Mouse (Mus musculus): Measurements from ENCODE around the gene Tom1l2. TPM values are rescaled to one million over a fixed set of nuclear protein-coding genes. Genes with fewer than 3 reads are reported as not detected.
A peak's percentile ranks its signal among the peaks of the same experiment; 100 is the strongest.

The Tom1l2 gene
- total RNA-seq, 2 experiments from 2014 or later: 200 to 203 TPM

DNA sequence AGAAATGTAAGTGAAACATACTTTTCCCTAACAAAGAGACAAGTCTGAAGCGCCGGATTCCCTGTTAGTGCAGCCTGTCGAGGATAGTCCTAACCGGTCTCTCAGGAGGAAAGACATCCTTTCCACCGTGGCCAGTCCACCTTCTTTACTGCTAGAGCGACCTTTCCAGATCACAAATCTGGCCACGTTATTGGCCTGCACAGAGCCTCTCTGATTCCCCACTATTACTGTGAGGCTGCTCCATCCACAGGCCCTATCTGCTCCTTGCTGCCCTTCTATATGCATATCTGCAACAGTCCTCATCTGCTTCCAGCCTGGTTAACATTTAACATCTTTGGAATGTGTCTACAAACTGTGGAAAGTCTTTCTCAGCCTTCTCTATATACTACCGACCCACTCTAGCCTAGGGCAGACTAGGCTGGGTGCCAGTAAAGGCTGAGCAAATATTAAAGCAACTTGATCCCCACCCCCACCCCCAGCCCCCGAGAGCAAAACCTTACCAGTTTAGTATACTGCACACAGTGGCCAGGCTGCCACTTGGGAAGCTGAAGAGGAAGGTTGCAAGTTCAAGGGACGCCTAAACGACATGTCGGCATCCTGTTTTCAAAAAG, 44.1 kb downstream of the Tom1l2 start:
- DNase-seq (ENCODE audit: low spot score in 2 of 2): no peak
- intact Hi-C loops (cut with DNase I): loop anchor here (5.0 kb wide), 1 partner anchor 104 kb away; no protein-coding TSS in a partner anchor

DNA sequence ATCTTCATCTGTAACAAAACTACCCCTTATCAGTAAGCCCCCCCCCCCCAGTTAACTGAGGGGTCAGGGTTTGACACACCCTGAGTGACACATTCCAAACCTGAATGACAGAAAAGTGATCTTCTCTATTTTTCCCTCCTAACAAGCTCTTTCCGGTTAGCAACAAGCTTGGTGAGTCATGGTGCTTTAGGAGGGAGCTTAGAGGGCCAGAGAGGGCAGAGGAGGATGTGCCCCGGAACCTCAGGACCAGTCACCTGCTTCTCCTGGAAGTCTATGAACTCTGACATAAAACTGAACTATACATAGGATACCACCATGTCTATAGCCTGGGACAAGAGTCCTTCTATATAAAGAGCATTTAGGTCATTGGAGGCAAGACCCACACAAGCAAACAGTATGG, 44.6 kb downstream of the Tom1l2 start:
- no peak for DNase-seq (ENCODE audit: low spot score in 2 of 2)
- intact Hi-C loops (cut with DNase I): loop anchor here (5.0 kb wide), 1 partner anchor 104 kb away; no protein-coding TSS in a partner anchor

DNA sequence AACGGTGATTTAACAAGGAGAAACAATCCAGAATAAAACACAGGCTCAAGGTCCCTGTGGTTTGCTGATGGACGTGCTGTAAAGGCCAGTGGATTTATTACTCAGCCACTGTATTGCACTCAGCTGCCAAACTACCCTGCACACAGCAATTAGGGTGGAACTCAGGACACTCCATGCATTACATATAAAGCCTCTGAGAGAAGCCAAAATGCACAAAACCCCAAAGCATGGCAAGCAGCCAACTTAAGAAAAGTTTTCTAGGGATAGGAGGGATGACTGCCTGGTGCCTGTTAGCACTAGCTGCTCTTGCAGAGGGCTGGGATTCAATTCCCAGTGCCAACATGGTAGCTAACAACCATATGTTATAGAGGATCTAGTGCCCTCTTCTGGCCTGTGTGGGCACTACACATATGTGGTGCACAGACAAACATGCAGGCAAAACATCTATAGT, 45.3 kb downstream of the Tom1l2 start:
- intact Hi-C loops (cut with DNase I): loop anchor here (5.0 kb wide), 1 partner anchor 105 kb away; no protein-coding TSS in a partner anchor
- no peak for DNase-seq (ENCODE audit: low spot score in 2 of 2)

DNA sequence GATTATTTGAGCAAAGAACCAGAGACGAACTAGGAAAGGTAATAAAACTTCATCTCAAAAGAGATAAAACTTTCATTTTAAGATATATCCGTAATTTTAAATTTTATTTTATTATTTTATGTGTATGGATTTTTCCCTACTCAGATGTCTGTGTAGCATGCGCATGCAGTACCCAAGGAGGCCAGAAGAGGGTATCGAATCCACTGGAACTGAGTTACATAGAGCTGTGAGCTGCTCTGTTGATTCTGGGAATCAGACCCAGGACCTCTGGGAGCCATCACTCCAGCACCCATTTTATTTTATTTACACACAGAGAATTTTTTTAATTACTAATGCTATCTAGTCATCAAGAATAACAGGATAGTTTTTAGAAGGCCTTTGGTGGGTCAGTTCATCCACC, 45.9 kb downstream of the Tom1l2 start:
- intact Hi-C loops (cut with DNase I): loop anchor here (5.0 kb wide), 1 partner anchor 105 kb away; no protein-coding TSS in a partner anchor
- DNase-seq (ENCODE audit: low spot score in 2 of 2): no peak

DNA sequence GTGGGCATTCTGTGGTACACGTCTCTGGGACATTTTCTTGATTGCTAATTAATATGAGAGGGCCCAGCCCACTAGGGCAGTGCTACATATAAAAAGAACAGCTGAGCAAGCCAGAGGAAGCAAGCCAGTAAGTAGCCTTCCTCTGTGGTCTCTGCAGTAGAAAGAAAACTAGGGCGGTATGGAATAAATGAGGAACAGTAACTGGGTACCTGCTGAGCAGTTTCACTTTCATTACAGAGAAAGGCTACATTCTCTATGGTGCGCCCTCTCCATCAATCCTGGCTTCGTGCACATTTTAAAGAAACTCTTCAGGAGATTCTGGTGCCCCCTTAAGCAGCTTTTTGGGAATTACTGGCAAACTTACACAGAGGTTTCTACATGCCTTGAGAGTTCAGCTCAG, 47.1 kb downstream of the Tom1l2 start:
- intact Hi-C loops (cut with DNase I): loop anchor here (5.0 kb wide), 1 partner anchor 107 kb away; no protein-coding TSS in a partner anchor
- DNase-seq (ENCODE audit: low spot score in 2 of 2): no peak

DNA sequence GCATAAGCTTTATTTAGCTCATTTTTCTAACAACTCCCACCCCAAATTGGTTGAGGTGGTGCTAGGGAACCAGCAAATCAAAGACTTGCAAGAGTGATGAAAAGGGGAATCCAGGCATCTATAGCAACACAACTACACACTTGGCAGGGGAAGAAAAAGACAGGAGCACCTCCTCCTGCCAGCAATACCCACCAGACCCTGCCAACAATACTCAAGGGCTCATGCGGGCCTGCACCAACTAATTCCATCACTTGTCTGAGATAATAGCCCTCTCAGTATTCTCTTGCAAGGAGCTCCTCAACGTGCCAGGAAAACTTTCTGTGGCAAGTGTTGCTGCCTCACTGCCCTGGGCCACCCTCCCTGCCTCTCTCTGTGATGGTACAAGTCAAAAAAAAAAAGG, 49.2 kb downstream of the Tom1l2 start:
- intact Hi-C loops (cut with DNase I): no loop called here
- DNase-seq (ENCODE audit: low spot score in 2 of 2): no peak

DNA sequence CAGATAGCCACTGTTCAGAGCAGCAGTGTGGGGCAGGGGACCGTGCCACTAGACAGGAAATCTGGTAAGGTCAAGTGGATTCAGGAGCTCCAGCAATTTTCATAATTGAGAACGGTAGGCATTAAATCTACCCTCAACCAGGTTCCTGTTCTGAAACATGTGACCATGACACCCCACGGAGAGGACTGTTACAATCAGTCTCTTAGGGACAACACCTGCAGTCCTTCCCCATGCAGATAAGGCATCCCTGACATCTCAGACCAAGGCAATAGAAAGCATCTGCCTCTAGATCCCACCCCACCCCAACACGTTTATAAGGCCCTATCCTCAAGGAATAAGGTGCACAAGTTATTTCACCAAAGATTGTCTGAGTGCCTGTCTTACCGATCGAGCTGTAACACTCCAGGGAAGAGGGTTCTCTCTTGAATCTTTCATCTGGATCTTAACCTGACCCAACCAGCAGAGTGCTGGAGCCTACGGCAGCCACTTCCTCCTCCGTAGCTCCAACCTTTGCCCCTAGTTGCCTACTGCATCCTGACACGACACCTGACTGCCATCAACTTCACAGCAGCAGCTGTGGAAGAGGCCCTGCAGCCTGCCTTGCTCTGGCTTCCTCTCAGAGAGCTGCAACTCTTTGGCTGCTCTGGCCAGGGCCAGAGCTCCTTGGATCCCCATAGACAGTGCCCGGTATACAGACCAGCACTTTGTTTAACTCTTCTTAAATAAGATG, 50.2 kb downstream of the Tom1l2 start:
- intact Hi-C loops (cut with DNase I): no loop called here
- DNase-seq (ENCODE audit: low spot score in 2 of 2): no peak

DNA sequence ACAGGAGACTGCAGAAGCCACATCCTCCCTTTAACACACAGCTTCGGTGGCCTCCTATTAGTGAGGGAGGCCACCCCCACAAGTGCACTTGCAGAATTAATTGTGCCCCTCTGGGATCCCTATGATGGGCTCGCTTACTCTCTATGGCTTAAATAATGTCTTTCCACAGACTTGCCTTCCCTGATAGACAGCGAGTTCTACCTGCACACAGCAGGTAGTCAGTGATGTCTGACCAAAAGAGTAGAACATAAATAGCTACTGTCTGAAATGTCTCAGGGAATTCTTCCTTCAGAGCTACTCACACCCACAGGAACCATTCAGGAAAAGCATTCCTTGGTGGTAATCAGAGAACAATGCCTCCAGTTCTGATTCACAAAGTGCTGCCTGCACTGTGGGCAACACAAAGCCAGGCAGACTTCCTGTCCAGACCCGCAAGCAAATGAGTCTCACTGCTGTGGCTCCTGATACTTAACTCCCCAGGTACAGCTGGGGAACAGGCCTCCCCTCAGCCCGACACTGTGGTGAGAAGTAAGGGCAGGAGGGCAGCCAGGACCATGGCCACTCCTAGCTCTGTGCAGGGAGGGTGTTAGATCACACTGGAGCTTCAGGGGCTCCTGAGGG, 51.0 kb downstream of the Tom1l2 start:
- peak in 1 of 2 experiments; percentile 32 for DNase-seq (ENCODE audit: low spot score in 2 of 2)
- intact Hi-C loops (cut with DNase I): no loop called here

DNA sequence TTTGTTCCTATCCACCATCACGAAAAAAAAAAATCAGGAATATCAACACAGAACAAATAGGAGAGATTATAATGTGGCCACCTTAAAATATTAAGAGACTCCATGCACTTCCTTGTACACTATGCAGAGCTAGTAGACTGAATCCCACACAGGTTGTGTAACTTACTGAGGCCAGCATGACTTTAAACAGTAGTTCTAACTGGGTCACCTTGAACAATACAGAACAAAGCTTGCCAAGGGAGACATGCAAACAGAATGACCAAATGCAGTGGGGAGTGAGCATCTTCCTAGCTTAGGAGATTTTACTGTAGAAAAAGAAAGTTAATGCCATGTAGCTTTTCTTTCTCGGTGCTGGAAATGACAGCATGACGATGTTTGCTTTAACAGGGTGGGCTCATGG, 52.4 kb downstream of the Tom1l2 start:
- intact Hi-C loops (cut with DNase I): no loop called here
- DNase-seq (ENCODE audit: low spot score in 2 of 2): no peak

DNA sequence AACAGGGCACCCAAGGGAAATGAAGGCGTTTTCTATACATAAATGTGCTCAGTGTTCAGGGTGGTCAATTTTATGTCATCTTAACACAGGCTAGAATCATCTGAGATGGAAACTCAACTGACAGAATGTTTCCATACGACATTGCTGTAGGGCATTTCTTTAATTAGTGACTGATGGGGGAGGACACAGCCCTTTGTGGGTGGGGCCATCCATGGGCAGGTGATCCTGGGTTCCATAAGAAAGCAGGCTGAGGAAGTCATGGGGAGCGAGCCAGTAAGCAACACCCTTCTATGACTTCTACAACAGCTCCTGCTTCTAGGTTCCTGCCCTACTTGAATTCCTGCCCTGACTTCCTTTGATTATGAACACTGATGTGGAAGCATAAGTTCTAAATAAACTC, 54.9 kb downstream of the Tom1l2 start:
- no peak for DNase-seq (ENCODE audit: low spot score in 2 of 2)
- intact Hi-C loops (cut with DNase I): no loop called here

DNA sequence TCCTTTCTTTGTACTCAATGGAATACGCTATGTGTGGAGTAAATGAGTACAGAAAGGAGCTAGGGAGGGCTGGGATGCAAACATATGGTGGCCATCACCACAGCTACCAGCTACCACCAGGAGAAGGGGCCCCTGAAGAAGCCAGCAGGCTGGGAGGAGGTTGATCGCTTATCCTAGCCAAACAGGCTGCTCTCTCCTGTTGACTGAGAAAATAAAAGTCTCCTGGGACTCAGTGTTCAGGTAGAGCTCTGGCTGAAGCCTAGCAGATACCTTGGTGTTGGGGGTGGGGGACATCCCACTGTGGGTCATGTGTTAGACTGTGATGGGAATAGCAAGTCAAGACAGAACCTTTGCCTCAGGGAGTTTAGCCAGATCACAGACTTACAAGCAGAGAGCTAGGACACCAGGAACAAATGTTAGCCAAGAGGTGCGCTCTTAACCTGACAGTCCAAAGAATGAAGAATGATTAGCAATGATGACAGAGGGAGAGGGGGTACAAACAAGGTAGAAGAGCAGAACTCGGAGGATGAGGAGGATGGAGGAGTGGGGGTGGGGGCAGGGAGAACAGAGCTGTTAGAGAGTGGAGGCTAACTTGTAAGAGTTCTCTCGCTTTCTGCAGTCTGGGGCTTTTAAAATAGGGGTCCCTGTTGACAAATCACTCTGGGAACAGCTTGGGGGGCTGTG, 57.9 kb downstream of the Tom1l2 start:
- DNase-seq (ENCODE audit: low spot score in 2 of 2): no peak
- intact Hi-C loops (cut with DNase I): no loop called here

DNA sequence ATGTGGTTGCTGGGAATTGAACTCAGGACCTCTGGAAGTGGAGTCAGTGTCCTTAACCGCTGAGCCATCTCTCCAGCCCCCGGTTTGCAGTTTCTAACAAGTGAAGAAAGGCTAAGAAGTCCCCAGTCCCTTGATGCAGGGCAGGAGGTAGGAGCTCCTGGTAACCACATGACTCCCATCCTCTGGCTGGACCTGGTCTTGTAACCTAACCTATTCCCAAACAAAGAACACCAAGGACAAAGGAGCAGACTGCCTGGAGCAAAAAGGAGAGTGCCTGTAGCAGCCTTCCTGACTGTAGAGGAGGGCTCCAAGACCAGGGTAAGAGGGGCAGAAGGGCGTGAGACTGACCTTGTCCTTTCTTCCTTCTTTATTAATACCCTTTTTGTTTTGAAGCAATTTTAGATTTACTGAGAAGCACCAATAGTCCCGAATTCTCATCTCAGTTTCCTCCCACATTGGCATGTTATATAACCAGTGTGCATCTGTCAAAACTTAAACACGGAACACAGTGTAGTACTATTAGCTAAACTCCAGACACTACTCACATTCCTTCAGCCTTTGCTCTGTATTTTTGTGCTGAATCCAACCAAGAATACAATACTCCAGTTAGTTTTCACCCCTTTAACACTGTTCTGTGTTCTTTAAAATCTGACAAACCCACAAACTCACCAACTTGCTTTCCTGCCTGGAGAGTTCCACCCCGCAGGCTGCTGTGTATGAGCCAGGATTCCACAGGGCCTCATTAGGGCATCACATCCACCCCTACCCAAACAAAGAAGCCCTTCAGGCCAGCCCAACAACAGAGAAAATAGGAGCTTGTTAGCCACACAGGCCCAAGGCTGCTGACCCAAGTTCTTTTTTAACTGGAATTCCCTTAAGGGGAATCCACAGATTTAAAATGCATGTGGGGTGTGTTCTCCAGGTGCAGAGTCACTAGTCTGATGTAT, 58.7 kb downstream of the Tom1l2 start:
- DNase-seq (ENCODE audit: low spot score in 2 of 2): peak in 1 of 2 experiments; percentile 73
- intact Hi-C loops (cut with DNase I): loop anchor here (2.0 kb wide), 2 partner anchors 95 to 189 kb away; partner anchors contain the start of gene Rai1

DNA sequence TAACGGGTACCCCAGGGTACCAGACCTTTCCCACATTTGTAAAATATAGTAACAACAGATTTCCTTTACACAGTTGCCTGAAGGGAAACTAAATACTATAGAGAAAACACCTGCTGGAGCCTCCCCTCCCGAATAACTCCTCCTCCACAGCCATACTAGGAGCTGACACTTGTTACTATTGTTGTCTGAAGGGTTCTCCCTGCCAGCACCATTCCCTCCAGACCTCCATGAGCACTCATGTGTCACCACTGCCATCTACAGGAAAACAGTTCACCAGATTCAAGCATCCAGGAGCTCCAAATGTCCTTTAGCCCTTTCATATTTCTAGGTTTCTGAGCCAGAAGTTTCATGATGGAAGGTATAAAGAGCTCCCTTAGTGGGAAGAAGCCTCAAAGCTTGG, 60.0 kb downstream of the Tom1l2 start:
- peak in 1 of 2 experiments; percentile 81 for DNase-seq (ENCODE audit: low spot score in 2 of 2)
- intact Hi-C loops (cut with DNase I): loop anchor here (2.0 kb wide), 2 partner anchors 94 to 188 kb away; partner anchors contain the start of gene Rai1

DNA sequence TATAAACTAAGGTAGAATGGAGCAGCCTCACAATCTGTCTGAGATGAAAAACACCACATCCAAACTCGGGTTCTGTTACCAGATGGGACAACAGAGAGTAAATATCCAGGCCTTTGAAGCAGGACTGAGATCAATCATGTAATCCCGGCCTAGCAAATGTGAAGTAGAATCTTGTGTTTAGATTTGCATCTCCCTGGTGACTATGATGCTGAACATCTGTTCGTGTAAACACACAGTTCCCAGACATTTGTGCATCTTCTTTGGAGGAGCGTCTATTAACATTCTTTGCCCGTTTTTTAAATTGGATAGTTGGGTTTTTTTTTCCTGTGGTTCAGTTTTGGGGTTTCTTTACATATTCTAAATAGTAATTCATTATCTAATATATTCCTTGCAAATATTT, 63.7 kb downstream of the Tom1l2 start:
- no peak for DNase-seq (ENCODE audit: low spot score in 2 of 2)
- intact Hi-C loops (cut with DNase I): no loop called here

DNA sequence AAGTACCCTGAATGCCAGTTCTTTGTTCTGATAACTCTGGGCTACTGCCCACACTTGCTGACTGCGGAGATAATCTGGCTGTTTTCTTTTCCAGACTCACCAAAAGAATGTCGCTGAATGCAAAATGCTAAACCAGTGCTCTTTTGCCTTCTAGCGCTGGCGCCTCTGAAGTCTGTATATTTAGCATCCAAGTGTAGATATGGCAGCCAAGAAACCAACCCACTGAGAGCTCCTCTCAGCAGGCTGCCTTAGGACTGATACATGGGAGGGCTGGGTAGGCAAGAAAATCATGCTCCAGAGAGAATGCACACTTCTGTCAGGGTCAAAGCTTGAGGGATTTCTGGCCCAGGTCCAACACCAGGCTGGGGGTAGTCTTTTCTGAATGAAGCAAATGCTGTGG, 66.4 kb downstream of the Tom1l2 start:
- peak; percentile 50 to 90 for DNase-seq (ENCODE audit: low spot score in 2 of 2)
- intact Hi-C loops (cut with DNase I): no loop called here

DNA sequence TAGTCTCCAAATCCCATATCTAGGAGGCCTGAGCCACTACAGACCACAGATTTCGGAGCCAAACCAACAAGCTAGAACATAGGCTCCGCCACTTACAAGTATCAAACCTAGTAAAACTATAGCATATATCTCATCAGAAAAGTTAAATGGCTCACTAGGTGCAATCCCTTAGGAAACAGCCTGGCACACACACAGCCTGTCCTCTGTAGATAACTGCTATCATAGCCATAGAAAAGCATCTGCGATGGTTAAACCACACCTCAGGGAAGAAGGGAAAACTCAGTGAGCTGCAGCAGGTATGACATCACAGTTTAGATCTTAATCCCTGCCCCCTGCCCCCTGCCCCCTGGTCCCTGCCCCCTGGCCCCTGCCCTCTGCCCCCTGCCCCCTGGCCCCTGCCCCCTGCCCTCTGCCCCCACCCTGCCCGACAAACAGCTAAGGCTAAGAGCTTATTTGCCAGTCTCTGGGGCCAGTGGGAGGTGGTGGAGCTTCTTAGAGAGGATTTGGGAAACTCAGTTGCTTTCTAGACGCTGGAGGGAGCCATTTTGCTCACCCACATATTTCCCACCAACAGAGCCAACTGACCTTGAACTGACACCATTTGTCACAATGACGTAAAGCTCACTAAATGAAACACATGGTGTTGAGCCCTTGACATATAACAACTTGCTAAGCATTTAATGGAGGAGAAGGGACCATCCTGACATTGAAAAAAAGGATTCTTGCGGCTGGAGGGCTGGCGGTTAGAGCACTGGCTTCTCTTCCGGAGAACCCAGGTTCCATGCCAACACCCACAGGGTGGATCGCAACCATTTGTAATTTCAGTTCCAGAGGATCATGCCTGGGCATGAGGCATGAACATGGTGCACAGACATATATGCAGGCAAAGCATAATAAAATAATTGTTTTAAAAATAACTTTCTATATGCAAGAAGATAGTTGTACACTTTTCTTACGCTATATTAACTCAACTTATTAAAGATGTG, 72.0 kb downstream of the Tom1l2 start:
- no peak for DNase-seq (ENCODE audit: low spot score in 2 of 2)
- intact Hi-C loops (cut with DNase I): no loop called here

DNA sequence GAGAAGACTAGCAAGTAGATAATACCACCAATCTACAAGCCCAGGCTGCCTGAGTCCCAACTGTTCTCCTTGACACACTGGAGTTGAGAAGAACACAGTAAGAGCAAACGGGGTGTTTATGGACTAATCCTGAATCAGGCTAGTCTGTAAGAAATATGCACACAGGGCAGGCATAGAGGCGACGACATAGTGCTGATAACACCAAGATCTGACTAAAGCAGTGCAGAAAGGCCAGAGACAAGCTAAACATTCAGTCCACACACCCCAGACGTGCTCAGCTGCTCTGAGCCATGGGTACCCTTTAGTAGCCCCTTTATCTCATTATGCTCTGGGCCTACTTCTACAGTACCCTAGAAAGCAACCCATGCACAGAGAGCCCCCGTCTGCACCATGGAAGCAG, 73.2 kb downstream of the Tom1l2 start:
- intact Hi-C loops (cut with DNase I): no loop called here

DNA sequence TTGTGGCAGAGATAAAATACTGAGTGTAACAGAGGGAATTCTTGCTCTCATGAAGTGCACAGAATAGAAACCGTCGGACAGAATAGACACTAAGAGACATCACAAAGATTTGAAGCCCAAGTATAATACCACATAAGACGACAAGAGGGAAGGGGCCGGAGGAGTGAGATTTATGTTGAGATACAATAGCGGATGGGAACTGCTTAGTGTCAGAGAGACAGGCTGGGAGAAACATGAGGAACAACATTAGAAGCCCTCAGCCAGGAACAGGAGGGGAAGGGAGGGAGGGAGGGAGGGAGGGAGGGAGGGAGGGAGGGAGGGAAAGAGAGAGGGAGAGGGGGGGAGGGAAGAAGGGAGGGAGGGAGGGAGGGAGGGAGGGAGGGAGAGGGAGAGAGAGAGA, 74.9 kb downstream of the Tom1l2 start:
- intact Hi-C loops (cut with DNase I): no loop called here
- DNase-seq (ENCODE audit: low spot score in 2 of 2): no peak

More for the DNA sequence above, 73.2 kb downstream of the Tom1l2 start:
- DNase-seq (ENCODE audit: low spot score in 2 of 2): no peak

Data from left cerebral cortex, postnatal 25 days (tissue).